ENCODE assay signal across 8 mouse cellular contexts in the genomic region with DNA sequence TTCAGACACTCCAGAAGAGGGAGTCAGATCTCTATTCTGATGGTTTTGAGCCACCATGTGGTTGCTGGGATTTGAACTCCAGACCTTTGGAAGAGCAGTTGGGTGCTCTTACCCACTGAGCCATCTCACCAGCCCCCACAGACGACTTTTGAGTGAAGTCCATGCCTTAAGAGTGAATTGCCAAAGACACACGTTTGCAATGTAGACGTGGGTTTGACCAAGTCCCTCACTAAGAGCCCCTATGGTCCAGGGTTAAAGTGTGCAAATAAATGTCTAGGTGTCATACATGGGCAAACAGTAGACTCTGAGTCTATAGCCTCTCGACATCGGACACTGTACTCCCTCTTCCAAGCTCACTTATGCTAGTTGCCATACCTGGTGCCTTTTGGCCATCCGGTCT. TPM values are rescaled to one million over a fixed set of nuclear protein-coding genes. Genes with fewer than 3 reads are reported as not detected.
DNase-seq lines count a peak whose midpoint lies in the region; ATAC-seq lines count a peak whose summit lies in the region.

No protein-coding gene starts in this region.

- peak overlapping the region; percentile 92 for H3K4me2 ChIP-seq in neural tube, embryonic 11.5 days (ENCODE audit: low read depth)
- H3K4me2 ChIP-seq in limb, embryonic 11.5 days (ENCODE audit: low read depth, severe bottlenecking) = peak overlapping the region; percentile 93
- H3K4me2 ChIP-seq in stomach, embryonic 14.5 days (replicated peaks; ENCODE audit: low read depth, low read length) = peak overlapping the region; percentile 77

- no peaks in the 10 kb centered on the region for H3K9me3 ChIP-seq in neural tube, embryonic 11.5 days (ENCODE audit: control insufficient read depth, low read length)
- no peaks in the 10 kb centered on the region for H3K9me3 ChIP-seq in limb, embryonic 11.5 days (ENCODE audit: control insufficient read depth, low read length)
- H3K9me3 ChIP-seq in stomach, embryonic 14.5 days (ENCODE audit: control insufficient read depth, low read depth, low read length) = no peaks in the 10 kb centered on the region

- peak; percentile 17 for DNase-seq in adrenal gland, adult 2 months
- no peak for DNase-seq in adrenal gland, postnatal 10 days
- DNase-seq in neural tube, embryonic 11.5 days (ENCODE audit: low spot score) = no peak
- no peak for DNase-seq in neural tube, embryonic 10.5 days (ENCODE audit: extremely low spot score, low spot score)
- no peak for DNase-seq in limb, embryonic 11.5 days (ENCODE audit: low spot score)
- no peak for DNase-seq in spleen, adult 18-20 months
- DNase-seq in left cerebral cortex, adult 8-10 months (ENCODE audit: low spot score in 2 of 2) = no peak

- no peaks in the 10 kb centered on the region for H3K36me3 ChIP-seq in neural tube, embryonic 11.5 days (ENCODE audit: control insufficient read depth, insufficient read depth, low read length)
- no peaks in the 10 kb centered on the region for H3K36me3 ChIP-seq in limb, embryonic 11.5 days (ENCODE audit: control insufficient read depth, insufficient read depth, low read length)
- no peaks in the 10 kb centered on the region for H3K36me3 ChIP-seq in stomach, embryonic 14.5 days (ENCODE audit: control insufficient read depth, insufficient read depth, low read length)

- no peak for ATAC-seq in neural tube, embryonic 11.5 days (ENCODE audit: insufficient read depth, low FRiP score, low TSS enrichment)
- no peak for ATAC-seq in limb, embryonic 11.5 days (ENCODE audit: insufficient number of reproducible peaks, low FRiP score, low TSS enrichment, low read depth)
- ATAC-seq in stomach, embryonic 14.5 days (ENCODE audit: insufficient number of reproducible peaks, insufficient read depth, low FRiP score, low read depth) = no peak

- no peak overlapping the region for H3K9ac ChIP-seq in neural tube, embryonic 11.5 days (ENCODE audit: low read length)
- no peak overlapping the region for H3K9ac ChIP-seq in limb, embryonic 11.5 days (ENCODE audit: low read length)
- H3K9ac ChIP-seq in stomach, embryonic 14.5 days (replicated peaks; ENCODE audit: low read depth, low read length) = peak overlapping the region; percentile 98; the same call in 1 of the 2 replicates

- H3K27ac ChIP-seq in neural tube, embryonic 11.5 days (ENCODE audit: low read depth, low read length) = no peak overlapping the region
- H3K27ac ChIP-seq in limb, embryonic 11.5 days (replicated peaks; ENCODE audit: low read depth, low read length) = no peak overlapping the region
- no peak overlapping the region for H3K27ac ChIP-seq in stomach, embryonic 14.5 days (ENCODE audit: low read length)

- peak overlapping the region; percentile 98 for H3K4me3 ChIP-seq in neural tube, embryonic 11.5 days (ENCODE audit: low read depth, low read length)
- H3K4me3 ChIP-seq in limb, embryonic 11.5 days (ENCODE audit: low read depth, low read length) = peak overlapping the region; percentile 97; the same call in 1 of the 2 replicates
- peak overlapping the region; percentile 97; the same call in 1 of the 2 replicates for H3K4me3 ChIP-seq in stomach, embryonic 14.5 days (ENCODE audit: low read depth, low read length)

- WGBS in neural tube, embryonic 11.5 days = 86% methylated on average over 6 of the region's 6 CpGs
- 86% methylated on average over 6 of the region's 6 CpGs for WGBS in limb, embryonic 11.5 days
- 81% methylated on average over 6 of the region's 6 CpGs for WGBS in stomach, embryonic 14.5 days

- peaks cover 12% of the 10 kb centered on the region for H3K4me1 ChIP-seq in neural tube, embryonic 11.5 days (ENCODE audit: control insufficient read depth, insufficient read depth, low read length)
- peaks cover 5% of the 10 kb centered on the region; the same call in 1 of the 2 replicates for H3K4me1 ChIP-seq in limb, embryonic 11.5 days (ENCODE audit: control insufficient read depth, insufficient read depth, low read length)
- H3K4me1 ChIP-seq in stomach, embryonic 14.5 days (ENCODE audit: control insufficient read depth, insufficient read depth, low read length) = peaks cover 2% of the 10 kb centered on the region; the same call in 1 of the 2 replicates

- H3K27me3 ChIP-seq in neural tube, embryonic 11.5 days (ENCODE audit: control insufficient read depth, insufficient read depth, low read length) = no peaks in the 10 kb centered on the region
- H3K27me3 ChIP-seq in limb, embryonic 11.5 days (ENCODE audit: control insufficient read depth, insufficient read depth, low read length) = no peaks in the 10 kb centered on the region
- H3K27me3 ChIP-seq in stomach, embryonic 14.5 days (ENCODE audit: control insufficient read depth, insufficient read depth, low read length) = no peaks in the 10 kb centered on the region

RNA-seq across cellular contexts. Expression of gene Kmt5b, which starts 2.3 kb away (rescaled TPM):
- 10 to 100 TPM; 40.6 to 52.5 TPM for total RNA-seq in adrenal gland, adult 2 months (2021)
- 14.2 and 14.9 TPM in 2 replicates for polyA plus RNA-seq in adrenal gland, adult 2 months (2012; rRNA removed)
- total RNA-seq in adrenal gland, postnatal 10 days (2021) = 10 to 100 TPM; 42.2 to 55.8 TPM
- polyA plus RNA-seq in neural tube, embryonic 11.5 days (2014; fragmentation: Nextera tagmentation; extraction: Ambion mirVana) = 40.7 and 42.0 TPM in 2 replicates
- 25.3 and 30.6 TPM in 2 replicates for polyA plus RNA-seq in limb, embryonic 11.5 days (2014; fragmentation: Nextera tagmentation; extraction: Ambion mirVana)
- polyA plus RNA-seq in stomach, embryonic 14.5 days (2014; fragmentation: Nextera tagmentation; extraction: Ambion mirVana) = 40.3 and 41.5 TPM in 2 replicates
- total RNA-seq in left cerebral cortex, adult 8-10 months (2022) = 10 to 100 TPM; 46.2 to 53.0 (median 50.5) TPM
